Mouse (Mus musculus): ENCODE results near the gene Keap1.

The Keap1 gene

GRCm38 (mm10) chr9:21238733-21239464 is at the start of gene Keap1:
TSS of gene Keap1 (minus strand) at chr9:21239361.
- peak; percentile 89 for DNase-seq (ENCODE audit: low read depth)

- DNase-seq (ENCODE audit: low read depth) = peak; percentile 84
Measured at GRCm38 (mm10) chr9:21288404-21289336, 49.5 kb upstream of the Keap1 start.

- DNase-seq (ENCODE audit: low read depth) = peak; percentile 98
Measured at GRCm38 (mm10) chr9:21287571-21288402, 48.6 kb upstream of the Keap1 start, which contains the start of gene Kri1. TSS of gene Kri1 (minus strand) at chr9:21287969.

GRCm38 (mm10) chr9:21286753-21287152 is 47.6 kb upstream of the Keap1 start:
- DNase-seq (ENCODE audit: low read depth) = peak; percentile 75

GRCm38 (mm10) chr9:21283994-21284393 is 44.8 kb upstream of the Keap1 start:
- DNase-seq (ENCODE audit: low read depth) = no peak

GRCm38 (mm10) chr9:21283591-21283990 is 44.4 kb upstream of the Keap1 start:
- no peak for DNase-seq (ENCODE audit: low read depth)

- DNase-seq (ENCODE audit: low read depth) = no peak
Measured at GRCm38 (mm10) chr9:21277776-21278175, 38.6 kb upstream of the Keap1 start.

GRCm38 (mm10) chr9:21276307-21276706 is 37.1 kb upstream of the Keap1 start:
- no peak for DNase-seq (ENCODE audit: low read depth)

GRCm38 (mm10) chr9:21275727-21276126 is 36.6 kb upstream of the Keap1 start:
- DNase-seq (ENCODE audit: low read depth) = no peak

- no peak for DNase-seq (ENCODE audit: low read depth)
Measured at GRCm38 (mm10) chr9:21275013-21275710, 36.0 kb upstream of the Keap1 start.

- no peak for DNase-seq (ENCODE audit: low read depth)
Measured at GRCm38 (mm10) chr9:21274336-21274735, 35.2 kb upstream of the Keap1 start.

GRCm38 (mm10) chr9:21273520-21274228 is 34.5 kb upstream of the Keap1 start:
- no peak for DNase-seq (ENCODE audit: low read depth)

- DNase-seq (ENCODE audit: low read depth) = no peak
Measured at GRCm38 (mm10) chr9:21273094-21273493, 33.9 kb upstream of the Keap1 start.

- DNase-seq (ENCODE audit: low read depth) = no peak
Measured at GRCm38 (mm10) chr9:21272391-21272790, 33.2 kb upstream of the Keap1 start.

GRCm38 (mm10) chr9:21269590-21269989 is 30.4 kb upstream of the Keap1 start:
- peak; percentile 31 for DNase-seq (ENCODE audit: low read depth)

- DNase-seq (ENCODE audit: low read depth) = no peak
Measured at GRCm38 (mm10) chr9:21268305-21268704, 29.1 kb upstream of the Keap1 start.

- no peak for DNase-seq (ENCODE audit: low read depth)
Measured at GRCm38 (mm10) chr9:21266889-21267288, 27.7 kb upstream of the Keap1 start.

- peak; percentile 33 for DNase-seq (ENCODE audit: low read depth)
Measured at GRCm38 (mm10) chr9:21265611-21266010, 26.4 kb upstream of the Keap1 start.

- peak; percentile 96 for DNase-seq (ENCODE audit: low read depth)
Measured at GRCm38 (mm10) chr9:21265000-21265561, 25.9 kb upstream of the Keap1 start, which contains the start of gene Atg4d. TSS of gene Atg4d (plus strand) at chr9:21265293.

- DNase-seq (ENCODE audit: low read depth) = no peak
Measured at GRCm38 (mm10) chr9:21264272-21264999, 25.3 kb upstream of the Keap1 start.

Data from induced T-regulatory cell, adult 2 months (primary cell).